Comparison of ENCODE assay signal across 19 mouse cellular contexts in genomic region chr5:43031916-43032315, GRCm38 (mm10).
A peak's percentile ranks its signal among the peaks of the same experiment; 100 is the strongest.
DNase-seq lines count a peak whose midpoint lies in the region; ATAC-seq lines count a peak whose summit lies in the region.
"Had no signal": no experiment of that assay in that cellular context is flagged by ENCODE, and none has a peak within 500 bp of the region (broad histone marks: within the 10 kb centered on the region; RNA-seq: fewer than 3 reads in every experiment).

No protein-coding gene starts in this region.

- no peak overlapping the region for H3K4me3 ChIP-seq in lung, embryonic 16.5 days (ENCODE audit: low read length)
- H3K4me3 ChIP-seq: gastrocnemius, adult 2 months; limb, embryonic 13.5 days; midbrain, embryonic 15.5 days; myocyte; neural tube, embryonic 15.5 days had no signal

- H3K27ac ChIP-seq in lung, embryonic 16.5 days (ENCODE audit: low read length) = no peak overlapping the region
- H3K27ac ChIP-seq: gastrocnemius, adult 2 months; limb, embryonic 13.5 days; midbrain, embryonic 15.5 days; neural tube, embryonic 15.5 days had no signal

- H3K36me3 ChIP-seq in lung, embryonic 16.5 days (ENCODE audit: control insufficient read depth, insufficient read depth, low read length) = no peaks in the 10 kb centered on the region
- H3K36me3 ChIP-seq: limb, embryonic 13.5 days; midbrain, embryonic 15.5 days; neural tube, embryonic 15.5 days had no signal

- no peak overlapping the region for H3K4me2 ChIP-seq in lung, embryonic 16.5 days (ENCODE audit: low read depth, low read length)
- H3K4me2 ChIP-seq: limb, embryonic 13.5 days; midbrain, embryonic 15.5 days; neural tube, embryonic 15.5 days had no signal

- no peak overlapping the region for H3K9ac ChIP-seq in lung, embryonic 16.5 days (ENCODE audit: low read length)
- H3K9ac ChIP-seq: limb, embryonic 13.5 days; midbrain, embryonic 15.5 days; neural tube, embryonic 15.5 days had no signal

- WGBS in lung, embryonic 16.5 days = 59% methylated on average over 5 of the region's 5 CpGs

- H3K4me1 ChIP-seq in lung, embryonic 16.5 days (replicated peaks; ENCODE audit: control insufficient read depth, insufficient read depth, low read length) = no peaks in the 10 kb centered on the region
- H3K4me1 ChIP-seq: limb, embryonic 13.5 days; midbrain, embryonic 15.5 days; neural tube, embryonic 15.5 days had no signal

- no peaks in the 10 kb centered on the region for H3K27me3 ChIP-seq in lung, embryonic 16.5 days (ENCODE audit: control insufficient read depth, insufficient read depth, low read depth, low read length)
- H3K27me3 ChIP-seq: limb, embryonic 13.5 days; midbrain, embryonic 15.5 days; neural tube, embryonic 15.5 days had no signal

- 0 out of 2 replicates have a peak, but pooled peaks have one; percentile 41 for ATAC-seq in lung, embryonic 16.5 days (ENCODE audit: low read depth)
- ATAC-seq: activated CD4-positive, CD25-positive, alpha-beta regulatory T cell, adult 4 months; midbrain, embryonic 15.5 days had no signal

- H3K9me3 ChIP-seq in lung, embryonic 16.5 days (ENCODE audit: control insufficient read depth, low read length) = no peaks in the 10 kb centered on the region
- H3K9me3 ChIP-seq: limb, embryonic 13.5 days; midbrain, embryonic 15.5 days; neural tube, embryonic 15.5 days had no signal

- DNase-seq in adrenal gland, adult 2 months = peak; percentile 10
- no peak for DNase-seq in adrenal gland, postnatal 14 days
- DNase-seq in lung, adult 18-20 months = no peak
- peak; percentile 81 to 93 for DNase-seq in kidney, postnatal 36 days
- peak; percentile 68 for DNase-seq in yolk sac, embryonic 10.5 days (ENCODE audit: low spot score)
- DNase-seq in natural killer cell, adult 2 months (ENCODE audit: low spot score in 2 of 2) = no peak
- no peak for DNase-seq in cerebellum, postnatal 36 days
- DNase-seq: adrenal gland, postnatal 36 days; cerebellum, adult 2 months; gastrocnemius, adult 2 months; lung, postnatal 14 days; spleen, adult 18-20 months; thymus, postnatal 25 days had no signal

Comparison
In these comparisons a context has a peak if more than half of its experiments do, and no peak if none do; other contexts are left out.
1. DNase-seq: peak in adrenal gland, adult 2 months (single experiment), kidney, postnatal 36 days (2 of 2) and yolk sac, embryonic 10.5 days (single experiment); none in adrenal gland, postnatal 14 days (single experiment), lung, adult 18-20 months (0 of 2), natural killer cell, adult 2 months (0 of 2) and cerebellum, postnatal 36 days (0 of 2).